7 mouse cellular contexts compared by ENCODE assay signal in genomic region chr6:11926082-11926595, GRCm38 (mm10). TPM values are rescaled to one million over a fixed set of nuclear protein-coding genes. Genes with fewer than 3 reads are reported as not detected.
A peak's percentile ranks its signal among the peaks of the same experiment; 100 is the strongest.
DNase-seq lines count a peak whose midpoint lies in the region; TF ChIP-seq lines count a peak whose summit lies in the region.

No protein-coding gene starts in this region.

- no peaks in the 10 kb centered on the region for H3K9me3 ChIP-seq in ES-Bruce4 (replicated peaks; ENCODE audit: control insufficient read depth, insufficient read depth, low read length, poor library complexity, severe bottlenecking)
- H3K9me3 ChIP-seq in megakaryocyte, embryonic 14.5 days, result peaks cover 4% of the 10 kb centered on the region; the same call in 1 of the 2 replicates

- no peaks in the 10 kb centered on the region for H3K4me1 ChIP-seq in ES-Bruce4 (ENCODE audit: control insufficient read depth, insufficient read depth, low read length)
- H3K4me1 ChIP-seq in embryonic fibroblast, embryonic 13.5 days (ENCODE audit: control insufficient read depth, insufficient read depth, low read length), result no peaks in the 10 kb centered on the region; the same call in 1 of the 2 replicates
- peaks cover 19% of the 10 kb centered on the region for H3K4me1 ChIP-seq in megakaryocyte, embryonic 14.5 days

- peak; percentile 54 for DNase-seq in adrenal gland, postnatal 14 days
- DNase-seq in heart, postnatal 4 days, result peak; percentile 48
- peak; percentile 20 to 63 for DNase-seq in left cerebral cortex, postnatal 10 days (ENCODE audit: extremely low spot score in 1 of 2, low spot score in 2 of 2)
- DNase-seq in right cerebral cortex, postnatal 25 days, result peak; percentile 40

- peak overlapping the region; percentile 97 for H3K9ac ChIP-seq in ES-Bruce4 (ENCODE audit: low read depth, poor library complexity, severe bottlenecking)

- peaks cover 3% of the 10 kb centered on the region for H3K36me3 ChIP-seq in ES-Bruce4 (ENCODE audit: control insufficient read depth, insufficient read depth, low read length, poor library complexity, severe bottlenecking)
- peaks cover 34% of the 10 kb centered on the region for H3K36me3 ChIP-seq in megakaryocyte, embryonic 14.5 days (replicated peaks; ENCODE audit: low read length)

- no peak for TF ChIP-seq POLR2A in ES-Bruce4 (IDR thresholded peaks at IDR 0.05; ENCODE audit: insufficient read depth, low read length)
- TF ChIP-seq POLR2A in embryonic fibroblast, embryonic 13.5 days (IDR thresholded peaks at IDR 0.05; ENCODE audit: low read depth, low read length), result peak; percentile 63

- TF ChIP-seq EP300 in ES-Bruce4 (IDR thresholded peaks at IDR 0.05; ENCODE audit: insufficient read depth, low read depth, low read length), result no peak

- peak overlapping the region; percentile 49; the same call in 1 of the 2 replicates for H3K27ac ChIP-seq in ES-Bruce4 (ENCODE audit: insufficient read depth, low read length)
- no peak overlapping the region for H3K27ac ChIP-seq in embryonic fibroblast, embryonic 13.5 days (ENCODE audit: insufficient read depth, low read length)

- H3K4me3 ChIP-seq in ES-Bruce4 (ENCODE audit: low read depth, low read length), result peak overlapping the region; percentile 82
- H3K4me3 ChIP-seq in embryonic fibroblast, embryonic 13.5 days (ENCODE audit: insufficient read depth, low read length), result peak overlapping the region; percentile 85
- H3K4me3 ChIP-seq in megakaryocyte, embryonic 14.5 days (replicated peaks), result peak overlapping the region; percentile 99

- H3K27me3 ChIP-seq in ES-Bruce4 (ENCODE audit: control insufficient read depth, insufficient read depth, low read length, poor library complexity, severe bottlenecking), result no peaks in the 10 kb centered on the region
- no peaks in the 10 kb centered on the region for H3K27me3 ChIP-seq in megakaryocyte, embryonic 14.5 days (replicated peaks)

- intact Hi-C loops in left cerebral cortex, postnatal 10 days (cut with DNase I), result no loop called here

- no peak for TF ChIP-seq CTCF in ES-Bruce4 (IDR thresholded peaks at IDR 0.05; ENCODE audit: low read depth, low read length)
- no peak for TF ChIP-seq CTCF in embryonic fibroblast, embryonic 13.5 days (IDR thresholded peaks at IDR 0.05; ENCODE audit: borderline replicate concordance, insufficient read depth, low read length)

RNA-seq across cellular contexts. Expression of gene Phf14, which starts 18.5 kb away (rescaled TPM):
- 52.0 and 56.9 TPM in 2 replicates for polyA plus RNA-seq in ES-Bruce4 (2011; ENCODE audit: insufficient read depth, insufficient read length, low read depth, missing spikeins)
- total RNA-seq in adrenal gland, postnatal 14 days (2021), result 38.2 and 46.2 TPM in 2 replicates
- 35.7 and 46.3 TPM in 2 replicates for polyA plus RNA-seq in embryonic fibroblast, embryonic 13.5 days (2011; ENCODE audit: insufficient read length, low read depth, missing spikeins)
- total RNA-seq in heart, postnatal 4 days (2021), result 10 to 100 TPM; 63.5 to 69.5 TPM
- 100 to 1,000 TPM; 163 to 171 TPM for total RNA-seq in left cerebral cortex, postnatal 10 days (2021)
- polyA plus RNA-seq in megakaryocyte, embryonic 14.5 days (2012; ENCODE audit: insufficient read depth, low replicate concordance), result 6.2 and 7.9 TPM in 2 replicates

RNA-seq across cellular contexts. Expression of gene Ndufa4, which starts 18.8 kb away (rescaled TPM):
- polyA plus RNA-seq in ES-Bruce4 (2011; ENCODE audit: insufficient read depth, insufficient read length, low read depth, missing spikeins), result 664 and 713 TPM in 2 replicates
- total RNA-seq in adrenal gland, postnatal 14 days (2021), result 1,676 and 1,781 TPM in 2 replicates
- 653 and 679 TPM in 2 replicates for polyA plus RNA-seq in embryonic fibroblast, embryonic 13.5 days (2011; ENCODE audit: insufficient read length, low read depth, missing spikeins)
- 1,000 to 10,000 TPM; 1,791 to 1,863 TPM for total RNA-seq in heart, postnatal 4 days (2021)
- total RNA-seq in left cerebral cortex, postnatal 10 days (2021), result 100 to 1,000 TPM; 779 to 803 TPM
- 21.3 TPM in 1 of 2 replicates, not detected in the other for polyA plus RNA-seq in megakaryocyte, embryonic 14.5 days (2012; ENCODE audit: insufficient read depth, low replicate concordance)
